Mouse (Mus musculus) cerebellum, postnatal 14 days (tissue): ENCODE measurements at regions not wholly inside any gene's neighbourhood (a gene's known extent, or its start where the extent isn't known, plus 50 kb on each side); places are given as distances from the start of the nearest gene placed in this dataset.
A peak's percentile ranks its signal among the peaks of the same experiment; 100 is the strongest.
"Not testable (repeated sequence)": the region's sequence is repeated elsewhere in the genome, so short reads cannot be mapped to it uniquely, and the experiment has no call there.

Experiments used
- DNase-seq, 2 experiments: peaks; one replicate each; pipeline ENCODE4 v3.0.0; 2021; ENCODE audit warnings: mixed read lengths in 2 of 2

DNA sequence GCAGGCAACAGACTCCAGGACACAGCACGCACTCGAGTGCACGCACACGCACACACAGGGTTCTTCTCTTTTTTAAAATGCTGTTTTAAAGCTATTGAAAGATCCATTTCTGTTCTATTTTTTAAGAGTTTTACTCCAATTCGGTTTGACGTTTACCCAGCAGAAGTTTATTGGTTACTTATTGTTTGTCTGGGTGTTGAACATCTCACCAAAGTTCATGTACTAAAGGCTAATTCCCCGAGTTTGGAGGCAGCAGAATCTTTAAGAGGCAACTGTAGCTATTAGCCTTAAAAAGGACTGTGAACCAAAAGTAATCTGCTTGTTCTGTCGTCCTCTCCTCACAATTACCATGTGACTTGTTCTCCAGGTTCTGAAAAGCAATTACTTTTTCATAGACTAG is 263.0 kb upstream of the Nfia start:
- no peak for DNase-seq

DNA sequence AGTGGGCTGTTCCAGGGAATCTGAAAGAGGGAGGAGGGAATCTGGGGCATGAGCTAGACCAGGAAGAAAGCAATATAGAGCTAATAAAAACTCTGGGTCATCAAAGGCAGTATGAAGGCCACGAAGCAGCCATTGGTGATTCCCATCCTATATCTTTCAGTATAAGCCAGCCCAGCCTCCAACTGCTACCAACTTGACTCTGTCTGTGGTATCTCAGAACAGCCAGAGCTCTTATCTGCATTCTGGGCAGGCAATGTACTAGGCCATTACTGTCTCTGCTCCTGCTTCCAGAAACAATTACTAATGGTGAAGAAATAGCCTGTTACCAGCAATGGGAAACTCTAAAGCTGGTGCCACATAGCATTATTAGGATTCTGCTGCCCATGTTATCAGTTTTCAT is 266.8 kb upstream of the Nfia start:
- DNase-seq: no peak

DNA sequence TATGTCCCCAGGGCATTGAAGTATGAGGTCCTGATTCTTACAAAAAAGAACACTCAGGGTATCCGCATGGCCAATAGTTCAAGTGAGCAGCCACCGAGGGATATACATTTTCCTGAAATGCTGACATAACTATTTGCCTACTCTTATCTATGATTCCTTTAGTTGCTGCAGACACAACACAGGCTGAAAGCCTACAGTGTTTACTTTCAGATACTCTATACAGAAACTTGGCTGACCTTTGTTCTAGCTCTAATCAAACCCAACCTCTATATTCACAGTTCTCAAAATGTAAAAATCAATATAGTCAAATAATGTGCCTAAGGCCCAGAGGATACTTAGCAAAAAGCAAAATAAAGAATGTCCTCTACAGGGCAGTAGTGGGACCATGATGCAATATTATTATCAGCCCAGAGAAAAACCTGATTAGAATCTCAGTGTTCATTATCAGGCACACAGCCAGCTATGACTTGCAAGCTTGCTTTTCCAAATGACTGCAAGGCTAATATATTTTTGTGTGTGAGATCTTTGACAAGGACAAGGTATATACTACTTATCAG is 281.2 kb upstream of the Nfia start:
- no peak for DNase-seq

DNA sequence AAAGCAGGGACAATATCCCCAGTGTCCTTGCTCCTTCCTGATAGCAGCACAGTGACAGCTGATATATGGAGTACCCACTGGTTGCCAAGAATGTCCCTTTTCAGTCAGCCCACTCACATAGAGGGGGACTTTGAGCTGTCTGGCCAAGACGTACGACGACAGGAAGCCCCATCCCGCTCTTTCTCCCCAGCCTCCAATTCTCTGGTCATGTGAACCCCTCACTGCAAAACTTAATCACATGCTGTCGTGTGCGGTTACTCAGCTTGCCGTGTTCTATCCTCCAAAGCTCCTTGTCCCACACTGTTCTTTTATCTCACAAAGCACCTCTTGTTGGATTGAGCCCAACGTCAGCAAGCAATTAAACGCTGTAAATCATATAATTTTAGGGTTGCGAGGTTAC is 286.2 kb upstream of the Nfia start:
- no peak for DNase-seq

DNA sequence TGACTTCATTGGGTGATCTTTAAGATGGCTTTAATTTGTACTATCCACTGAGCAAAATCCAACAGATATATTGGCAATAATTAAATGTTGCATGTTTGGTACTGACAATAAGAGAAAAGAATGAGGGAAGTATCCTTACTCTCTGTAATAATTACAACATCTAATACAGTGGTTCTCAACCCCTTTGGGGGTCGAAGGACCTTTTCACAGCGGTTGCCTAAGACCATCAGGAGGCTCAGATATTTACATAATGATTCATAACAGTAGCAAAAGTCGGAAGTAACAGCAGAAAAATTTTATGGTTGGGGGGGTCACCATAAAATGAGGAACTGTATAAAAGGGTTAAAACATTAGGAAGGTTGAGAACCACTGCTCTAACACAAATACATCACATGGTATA is 287.3 kb upstream of the Nfia start:
- DNase-seq: no peak

DNA sequence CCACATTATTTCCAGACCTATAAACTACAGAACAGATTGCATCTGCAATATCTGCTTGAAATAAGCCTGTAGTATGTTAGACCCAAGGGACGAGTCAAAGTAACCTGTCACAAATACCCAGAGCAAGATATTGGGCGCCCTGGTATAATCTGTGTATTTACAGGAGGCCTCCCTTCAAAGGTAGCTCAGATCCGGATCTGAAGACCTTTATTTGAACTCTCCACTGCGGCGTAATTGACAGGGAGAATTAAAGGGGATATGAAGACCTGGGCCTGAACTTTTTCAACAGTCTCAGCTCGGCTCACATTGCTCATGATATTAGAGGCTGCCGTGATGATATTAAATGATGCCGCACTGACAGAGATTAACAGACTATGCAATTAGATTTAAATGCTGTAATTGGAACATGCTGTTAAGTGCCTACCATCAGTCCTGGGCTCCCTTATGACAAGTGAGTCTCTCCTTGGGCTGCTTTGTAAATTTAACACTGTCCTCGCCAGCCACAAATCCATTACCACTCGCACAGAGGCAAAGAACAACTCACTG is 289.8 kb upstream of the Nfia start:
- DNase-seq: no peak

DNA sequence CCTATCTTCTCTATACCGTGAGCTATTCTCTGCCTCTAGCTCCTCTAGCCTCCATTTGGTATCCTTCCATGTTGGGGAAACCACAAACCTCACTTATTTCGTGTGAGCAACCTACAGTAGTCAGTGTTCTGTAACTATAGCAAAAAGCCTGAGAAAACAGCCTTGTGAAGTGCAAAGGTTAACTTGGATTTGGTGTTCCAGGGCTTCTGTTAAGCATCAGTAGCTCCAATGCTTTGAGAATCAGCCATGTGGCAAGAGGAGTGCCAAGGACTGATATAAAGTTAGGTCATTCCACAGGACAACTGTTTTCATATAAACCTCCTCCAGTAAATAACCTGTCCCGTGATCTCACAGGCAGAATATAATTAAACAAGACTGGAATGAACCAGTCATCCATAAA is 290.7 kb upstream of the Nfia start:
- no peak for DNase-seq

DNA sequence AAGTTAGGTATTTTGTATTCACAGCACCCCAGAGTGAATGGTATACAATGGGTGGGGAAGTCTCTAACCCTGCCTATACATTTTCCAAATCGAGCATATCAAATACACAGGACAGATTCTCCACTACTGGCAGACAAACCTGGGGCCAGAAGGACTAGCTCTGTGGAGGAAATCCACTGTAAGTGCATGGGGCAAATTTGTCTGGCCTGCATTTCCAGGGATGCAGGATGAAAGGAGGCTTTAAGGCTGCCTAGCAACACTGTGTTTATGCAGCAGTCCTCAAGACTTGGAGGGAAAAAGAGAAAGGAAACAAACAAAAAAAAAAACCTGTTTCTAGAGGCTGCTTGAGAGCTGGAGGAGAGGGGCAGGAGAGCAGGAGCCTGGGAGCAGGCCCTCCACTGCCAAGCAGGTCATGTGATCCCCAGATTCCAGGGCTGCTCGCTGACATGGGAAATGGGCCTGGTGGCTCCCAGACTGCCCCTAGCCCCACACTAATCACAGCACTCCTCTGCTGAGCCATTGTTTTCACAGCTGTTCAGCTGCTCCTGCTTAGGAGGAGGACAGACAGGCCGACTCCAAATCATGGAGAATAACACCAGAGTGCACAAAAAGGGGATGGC is 293.7 kb upstream of the Gm10192 start:
- DNase-seq: peak; percentile 20 to 26

DNA sequence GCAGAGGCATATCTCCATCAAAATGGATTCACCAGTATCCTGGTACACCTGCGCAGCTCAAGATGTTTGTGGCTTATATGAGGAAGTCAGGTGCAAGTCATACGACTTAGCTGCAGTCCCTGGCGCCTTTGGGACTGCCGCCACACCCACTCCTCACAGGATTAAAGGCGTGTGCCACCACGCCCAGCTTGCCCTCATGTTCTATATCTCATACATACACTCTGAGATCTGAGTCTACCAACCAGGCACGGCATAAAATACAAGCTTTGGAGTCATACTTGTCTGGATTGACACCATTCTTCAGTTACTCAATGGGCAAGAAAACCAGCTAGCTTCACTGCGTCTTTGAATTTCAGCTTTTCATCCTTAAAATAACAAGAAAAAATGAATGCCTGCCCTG is 290.5 kb upstream of the Gm10192 start:
- not testable (repeated sequence) for DNase-seq

DNA sequence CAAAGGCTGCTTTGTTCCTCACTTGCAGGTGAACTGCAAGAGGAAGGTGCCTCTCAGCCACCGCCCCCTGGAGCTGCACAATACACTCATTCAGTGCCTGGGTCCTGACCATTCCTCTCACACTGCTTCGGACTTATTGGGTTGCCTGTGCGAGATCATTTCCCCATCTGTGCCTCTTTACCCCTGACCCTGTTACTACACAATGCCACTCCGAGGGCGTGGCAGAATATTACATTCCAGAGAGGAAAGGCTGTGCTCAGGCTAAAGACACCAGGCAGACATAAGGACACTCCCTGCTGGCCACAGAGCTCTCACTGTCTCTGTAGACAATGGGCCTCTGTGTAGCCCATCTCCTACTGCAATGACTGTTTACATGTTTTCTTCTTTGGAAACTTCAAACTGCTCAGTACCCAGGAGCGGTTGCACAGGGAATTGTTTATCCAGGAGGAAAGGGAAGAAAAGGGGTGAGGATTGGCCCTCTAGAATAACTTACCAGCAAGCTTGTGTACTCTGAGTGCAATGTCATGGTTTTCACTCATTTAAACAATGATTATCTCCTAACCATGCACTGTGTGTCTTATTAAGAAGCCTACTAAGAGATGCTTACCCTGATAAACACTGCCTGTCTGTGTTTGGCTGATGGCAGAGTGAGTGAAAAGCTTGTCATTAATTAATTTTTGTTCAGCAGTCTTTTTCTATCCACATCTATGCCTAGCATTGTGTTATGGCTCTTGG is 283.1 kb upstream of the Gm10192 start:
- DNase-seq: no peak

DNA sequence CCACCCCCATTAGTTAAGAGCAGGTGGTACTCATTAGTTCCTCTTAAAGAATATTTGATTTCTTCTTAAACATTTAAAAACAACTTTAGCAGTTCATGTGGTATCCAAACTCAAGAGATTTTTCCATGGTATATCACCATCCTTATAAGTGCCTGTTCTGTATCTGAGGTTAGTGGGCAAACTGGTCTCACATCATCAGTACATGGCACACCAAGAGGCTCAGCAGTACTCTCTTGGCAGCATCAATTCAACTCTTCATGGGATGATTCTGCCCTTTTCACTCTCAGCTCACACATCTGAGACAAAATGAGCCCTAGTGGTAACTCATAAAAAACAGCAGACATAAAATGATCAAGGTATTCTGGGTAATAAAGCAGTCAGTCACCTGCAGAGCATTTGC is 282.6 kb upstream of the Gm10192 start:
- DNase-seq: no peak

DNA sequence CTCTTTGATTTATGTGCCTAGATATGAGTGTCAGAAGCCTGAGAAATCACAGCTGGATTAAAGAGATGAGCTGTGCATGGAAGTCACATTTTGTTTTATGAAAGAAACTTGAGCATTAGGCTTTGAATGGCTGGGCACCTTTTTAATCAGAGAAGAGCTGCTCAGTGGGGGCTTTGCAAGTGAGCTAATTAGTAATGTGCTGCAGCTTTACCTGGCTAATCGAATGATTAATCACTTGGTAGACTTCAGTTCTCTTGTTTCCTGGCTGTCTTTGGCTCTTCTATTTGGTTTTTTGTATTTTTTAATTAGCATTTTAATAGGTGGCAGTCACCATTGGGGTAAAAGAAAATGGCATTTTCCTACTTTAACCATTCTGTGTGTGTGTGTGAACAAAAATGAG is 278.2 kb upstream of the Gm10192 start:
- no peak for DNase-seq

DNA sequence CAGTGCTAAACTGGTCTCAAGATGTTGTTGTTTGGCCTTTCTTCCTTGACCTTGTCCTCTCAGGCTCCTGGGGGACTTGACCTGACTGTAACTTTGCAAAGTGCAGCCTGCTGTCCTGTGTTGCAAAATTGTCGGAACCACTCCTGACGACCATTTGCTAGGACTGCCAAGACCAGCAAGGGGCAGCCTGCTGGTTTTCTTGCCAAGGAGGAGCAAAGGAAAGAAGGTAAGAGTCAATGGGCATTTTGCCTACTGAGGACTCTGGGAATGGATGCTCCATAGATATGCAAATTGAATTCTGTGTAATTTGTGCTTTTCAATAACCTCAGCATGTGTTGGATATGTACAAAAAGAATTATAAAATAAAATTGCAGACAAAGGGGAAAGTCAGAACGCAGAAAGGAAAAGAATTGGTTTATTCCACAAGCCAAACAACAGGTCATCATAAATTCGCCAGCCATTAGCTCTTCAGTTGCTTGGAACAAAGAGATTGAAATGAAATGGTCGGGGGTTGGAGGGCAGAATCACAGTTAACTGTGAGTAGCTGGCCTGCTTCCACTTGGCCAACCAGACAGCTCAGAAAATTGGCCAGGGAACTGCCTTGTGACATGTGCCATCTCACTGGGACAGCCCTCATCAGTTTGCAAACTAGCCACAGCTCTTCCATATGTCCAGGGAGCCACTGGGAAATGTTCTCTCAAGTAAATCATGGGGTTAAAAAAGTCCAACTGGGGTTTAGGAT is 256.5 kb upstream of the Gm10192 start:
- DNase-seq: peak; percentile 90 to 94

DNA sequence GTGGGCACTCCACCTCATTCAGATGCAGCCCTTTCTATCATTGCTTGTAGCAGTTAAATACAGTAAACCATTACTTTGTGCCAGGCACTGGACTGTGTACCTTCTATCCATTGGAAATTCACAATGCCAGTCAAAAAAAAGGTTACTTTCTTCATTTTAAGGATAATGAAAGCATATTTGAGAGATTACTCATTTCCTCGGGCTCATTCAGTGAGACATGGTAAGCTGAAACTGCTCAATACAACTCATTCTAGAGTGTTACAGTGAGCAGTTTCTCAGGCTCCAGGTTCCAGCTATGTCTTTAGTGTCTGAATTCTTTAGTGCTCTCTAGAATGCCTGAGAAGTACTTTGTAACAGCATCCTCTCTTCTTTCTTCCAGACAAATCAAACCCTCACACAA is 249.7 kb upstream of the Gm10192 start:
- no peak for DNase-seq

DNA sequence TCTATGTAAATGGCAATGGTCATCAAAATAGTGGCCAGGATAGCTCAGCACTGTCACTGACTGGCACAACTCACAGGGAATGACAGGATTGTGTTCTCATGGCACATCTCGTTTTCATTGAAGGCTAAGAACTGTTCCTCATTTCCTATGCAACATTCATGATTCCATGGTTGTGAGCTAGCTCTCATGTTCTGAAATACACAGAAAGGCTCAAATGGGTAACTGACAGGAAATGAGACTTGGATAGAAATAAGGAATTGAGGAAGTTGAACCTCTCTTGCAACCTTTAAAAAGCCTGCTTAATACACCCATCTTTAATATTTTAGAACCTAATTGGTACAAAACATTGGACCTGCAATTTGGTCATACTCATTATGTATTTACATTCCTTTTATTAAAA is 249.1 kb upstream of the Gm10192 start:
- DNase-seq: no peak

DNA sequence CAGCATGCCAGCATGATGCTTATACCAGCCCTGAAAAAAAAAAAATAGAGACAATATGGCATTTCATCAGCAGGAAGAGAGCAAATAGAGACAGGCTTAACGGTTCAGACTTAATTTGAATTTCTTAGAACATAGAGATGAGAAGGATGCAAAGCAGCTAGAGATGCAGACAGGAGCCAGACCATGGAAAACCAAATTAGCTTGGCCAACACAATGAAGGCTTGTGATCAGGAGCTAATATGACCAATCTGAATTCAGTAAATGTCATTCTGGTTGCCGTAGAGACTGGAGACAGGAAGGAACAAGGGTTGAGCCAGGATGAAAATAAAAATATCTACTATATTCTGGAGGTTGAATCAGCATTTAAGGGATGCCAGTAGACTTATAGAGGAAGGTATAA is 248.3 kb upstream of the Gm10192 start:
- no peak for DNase-seq

DNA sequence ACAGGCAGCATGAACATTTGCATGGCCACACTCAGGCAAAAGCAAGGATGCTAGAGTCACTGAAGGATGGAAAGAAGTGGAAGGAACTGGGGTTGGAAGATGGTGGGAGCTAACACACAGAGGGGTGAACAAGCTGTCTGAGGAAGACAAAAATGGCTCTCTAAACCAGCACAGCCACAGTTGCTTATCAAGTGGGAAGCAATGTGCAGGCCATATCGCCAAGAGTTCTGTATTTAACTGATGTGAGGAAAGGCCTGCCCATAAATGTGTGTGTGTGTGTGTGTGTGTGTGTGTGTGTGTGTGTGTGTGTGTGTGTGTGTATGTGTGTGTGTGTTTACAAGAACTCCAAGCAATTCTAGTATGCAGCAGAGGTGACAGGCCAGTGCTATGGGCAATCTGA is 236.9 kb upstream of the Gm10192 start:
- DNase-seq: no peak

DNA sequence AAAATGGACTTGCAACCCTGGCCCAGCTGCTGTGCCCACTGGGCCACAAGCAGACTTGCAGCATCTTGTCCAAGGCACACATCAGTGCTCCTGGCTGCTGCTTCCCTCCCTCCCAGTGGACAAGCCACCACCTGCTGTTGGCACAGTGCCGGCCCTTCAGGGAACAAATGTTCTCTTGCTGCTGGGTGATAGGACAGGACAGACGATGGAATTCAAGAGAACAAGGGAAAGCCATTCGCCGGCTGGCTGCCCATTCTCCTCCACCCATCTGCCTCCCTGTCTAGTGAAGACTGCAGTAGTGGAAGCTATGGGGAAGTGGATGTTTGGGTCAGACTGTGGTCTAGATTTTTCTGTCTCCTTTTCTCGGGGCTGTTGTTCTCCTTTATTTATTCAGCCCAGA is 235.7 kb upstream of the Gm10192 start:
- peak; percentile 85 to 90 for DNase-seq

DNA sequence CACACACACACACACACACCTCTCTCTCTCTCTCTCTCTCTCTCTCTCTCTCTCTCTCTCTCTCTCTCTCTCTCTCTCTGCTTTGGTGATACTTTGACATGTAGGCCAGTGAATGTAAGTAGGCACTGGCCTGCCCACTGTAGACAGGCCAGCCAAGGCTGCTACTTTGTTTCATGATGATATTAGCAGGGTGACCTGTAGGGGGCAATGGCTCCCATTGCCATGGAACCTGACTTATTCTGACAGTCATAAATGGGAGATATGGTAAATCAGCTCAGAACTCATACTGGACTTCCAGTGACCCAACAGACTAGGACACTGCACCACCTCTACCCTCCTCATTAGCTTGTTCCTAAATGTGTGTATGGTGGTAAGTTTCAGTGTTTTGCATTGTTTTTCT is 235.0 kb upstream of the Gm10192 start:
- peak; percentile 25 to 27 for DNase-seq

DNA sequence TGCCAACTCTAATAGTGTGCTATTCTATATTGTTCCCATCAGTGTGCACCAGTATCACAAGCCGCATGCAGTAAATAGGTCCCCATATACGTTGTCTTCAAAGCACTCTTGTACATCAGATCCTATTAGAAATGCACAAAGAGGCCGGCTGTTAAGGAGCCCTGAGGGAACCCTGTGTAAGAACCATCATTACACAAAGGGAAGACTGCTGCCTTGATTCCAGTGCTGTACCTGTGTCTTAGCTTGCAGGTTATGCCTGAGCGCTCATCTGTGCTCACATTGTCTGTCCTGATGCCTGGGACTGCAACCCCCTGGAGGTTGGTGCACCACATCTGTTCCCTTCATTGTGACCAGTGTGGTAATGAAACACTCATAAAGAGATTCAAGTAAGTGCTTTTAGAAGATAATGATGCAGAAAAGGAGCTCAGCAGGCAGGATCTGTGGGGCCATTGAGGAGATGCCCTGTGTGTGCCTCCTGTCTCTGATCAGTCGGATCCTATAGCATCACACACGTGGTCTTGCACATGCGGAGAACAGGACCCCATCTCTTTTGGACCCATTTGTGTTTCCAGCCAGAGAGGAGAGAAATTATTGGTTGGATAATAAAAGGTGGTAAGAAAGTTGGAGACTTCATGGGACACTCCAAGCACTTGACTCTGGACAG is 225.8 kb upstream of the Gm10192 start:
- no peak for DNase-seq

DNA sequence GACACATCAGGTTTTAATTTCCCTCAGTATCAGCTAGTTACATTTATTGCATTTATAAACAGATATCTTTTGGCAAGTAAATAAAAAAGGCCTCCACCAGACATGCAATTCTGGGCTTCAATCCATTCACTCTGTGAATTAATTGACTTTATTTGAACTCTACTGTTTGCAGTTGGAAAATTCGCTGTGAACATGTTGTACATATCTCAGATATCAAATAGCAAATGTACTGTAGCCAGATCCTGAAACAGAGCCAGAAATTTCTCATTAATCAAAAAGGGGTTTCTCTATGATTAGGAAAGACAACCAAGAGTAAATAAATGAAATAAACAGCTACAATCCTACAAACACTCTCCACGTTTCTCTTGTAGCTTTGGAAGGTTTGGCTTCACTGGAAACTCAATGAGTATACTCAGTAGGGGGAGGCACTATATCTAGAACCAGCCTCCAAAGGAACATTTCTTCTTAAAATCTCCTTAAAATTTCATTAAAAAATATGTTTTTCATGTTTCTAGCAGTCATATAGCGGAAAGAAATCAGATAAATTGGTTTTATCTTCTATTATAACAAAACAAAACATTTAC is 211.8 kb upstream of the Gm10192 start:
- no peak for DNase-seq

DNA sequence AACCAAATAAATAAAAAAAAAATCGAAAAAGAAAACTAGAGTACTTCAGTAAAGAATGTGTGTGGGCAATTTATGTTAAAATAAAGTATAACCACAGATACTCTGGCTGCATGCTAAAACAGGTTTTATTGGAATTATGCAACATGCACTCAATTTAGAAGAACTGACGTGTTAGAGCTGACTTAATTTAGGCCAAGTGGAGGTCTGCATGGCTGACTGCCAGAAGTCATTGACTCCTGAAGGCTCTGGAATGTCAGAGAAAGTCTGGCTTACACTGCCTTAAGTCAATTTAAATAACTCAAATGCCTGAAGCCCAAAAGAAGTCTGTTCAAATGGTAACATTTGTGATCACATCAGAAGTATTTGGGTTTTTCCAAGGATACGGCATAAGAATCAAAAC is 198.1 kb upstream of the Gm10192 start:
- peak; percentile 2 to 7 for DNase-seq
